10 mouse cellular contexts compared by ENCODE assay signal in genomic region chr6:72283914-72284313, GRCm38 (mm10). TPM values are rescaled to one million over a fixed set of nuclear protein-coding genes. Genes with fewer than 3 reads are reported as not detected.
DNase-seq lines count a peak whose midpoint lies in the region; ATAC-seq and TF ChIP-seq lines count a peak whose summit lies in the region.
"Had no signal": no experiment of that assay in that cellular context is flagged by ENCODE, and none has a peak within 500 bp of the region (broad histone marks: within the 10 kb centered on the region; RNA-seq: fewer than 3 reads in every experiment).

No protein-coding gene starts in this region.

- no peaks in the 10 kb centered on the region for H3K4me1 ChIP-seq in hindbrain, embryonic 11.5 days (replicated peaks; ENCODE audit: control insufficient read depth, insufficient read depth, low read length)
- H3K4me1 ChIP-seq in hindbrain, embryonic 13.5 days (replicated peaks): no peaks in the 10 kb centered on the region
- H3K4me1 ChIP-seq in small intestine, adult 2 months (ENCODE audit: control insufficient read depth, insufficient read depth, insufficient read length, low read length): peaks cover 2% of the 10 kb centered on the region; the same call in 1 of the 2 replicates
- H3K4me1 ChIP-seq: limb, embryonic 12.5 days had no signal

- no peak overlapping the region for H3K4me2 ChIP-seq in hindbrain, embryonic 11.5 days (replicated peaks; ENCODE audit: low read depth, low read length)
- H3K4me2 ChIP-seq in hindbrain, embryonic 13.5 days: no peak overlapping the region
- H3K4me2 ChIP-seq: limb, embryonic 12.5 days had no signal

- no peak overlapping the region for H3K27ac ChIP-seq in hindbrain, embryonic 11.5 days (ENCODE audit: low read depth, low read length)
- no peak overlapping the region for H3K27ac ChIP-seq in hindbrain, embryonic 13.5 days
- H3K27ac ChIP-seq in small intestine, adult 2 months (ENCODE audit: insufficient read depth, low read depth, low read length): no peak overlapping the region
- H3K27ac ChIP-seq: limb, embryonic 12.5 days had no signal

- ATAC-seq in hindbrain, embryonic 11.5 days (ENCODE audit: low FRiP score): no peak
- ATAC-seq in hindbrain, embryonic 13.5 days (ENCODE audit: low FRiP score): no peak
- ATAC-seq in erythroid progenitor cell, adult 5-6 weeks (replicated peaks; ENCODE audit: low FRiP score, poor library complexity, severe bottlenecking): no peak

- intact Hi-C loops in left cerebral cortex, postnatal 4 days (cut with DNase I): no loop called here

- no peaks in the 10 kb centered on the region for H3K36me3 ChIP-seq in hindbrain, embryonic 11.5 days (ENCODE audit: control insufficient read depth, insufficient read depth, low read length)
- no peaks in the 10 kb centered on the region for H3K36me3 ChIP-seq in hindbrain, embryonic 13.5 days
- H3K36me3 ChIP-seq in small intestine, adult 2 months (ENCODE audit: control insufficient read depth, insufficient read depth, low read length): no peaks in the 10 kb centered on the region
- H3K36me3 ChIP-seq: limb, embryonic 12.5 days had no signal

- 26% methylated on average over 4 of the region's 4 CpGs for WGBS in hindbrain, embryonic 11.5 days
- WGBS in hindbrain, embryonic 13.5 days: 27% methylated on average over 4 of the region's 4 CpGs
- WGBS in small intestine, adult 2 months: 13% methylated on average over 4 of the region's 4 CpGs

- H3K4me3 ChIP-seq in hindbrain, embryonic 11.5 days (ENCODE audit: low read depth, low read length): no peak overlapping the region
- no peak overlapping the region for H3K4me3 ChIP-seq in hindbrain, embryonic 13.5 days
- H3K4me3 ChIP-seq in small intestine, adult 2 months (ENCODE audit: low read depth, low read length): no peak overlapping the region
- H3K4me3 ChIP-seq: erythroblast, embryonic 14.5 days; limb, embryonic 12.5 days had no signal

- no peak overlapping the region for H3K9ac ChIP-seq in hindbrain, embryonic 11.5 days (ENCODE audit: low read depth, low read length)
- H3K9ac ChIP-seq in hindbrain, embryonic 13.5 days: no peak overlapping the region
- H3K9ac ChIP-seq: limb, embryonic 12.5 days had no signal

- no peaks in the 10 kb centered on the region for H3K9me3 ChIP-seq in hindbrain, embryonic 11.5 days (ENCODE audit: control insufficient read depth, low read length)
- H3K9me3 ChIP-seq in hindbrain, embryonic 13.5 days: no peaks in the 10 kb centered on the region
- H3K9me3 ChIP-seq: limb, embryonic 12.5 days had no signal

- peak; percentile 63 for DNase-seq in hindbrain, embryonic 11.5 days (ENCODE audit: low spot score)
- DNase-seq in urinary bladder, postnatal 25 days (ENCODE audit: low spot score): peak; percentile 49
- DNase-seq in urinary bladder, postnatal 36 days (ENCODE audit: low spot score in 2 of 2): no peak
- DNase-seq in cerebellum, postnatal 36 days: peak; percentile 47 to 57
- peak; percentile 56 for DNase-seq in left cerebral cortex, postnatal 4 days

- H3K27me3 ChIP-seq in hindbrain, embryonic 11.5 days (ENCODE audit: control insufficient read depth, insufficient read depth, low read length): no peaks in the 10 kb centered on the region
- no peaks in the 10 kb centered on the region for H3K27me3 ChIP-seq in hindbrain, embryonic 13.5 days
- no peaks in the 10 kb centered on the region for H3K27me3 ChIP-seq in small intestine, adult 2 months (ENCODE audit: control insufficient read depth, insufficient read depth, low read length)
- H3K27me3 ChIP-seq: limb, embryonic 12.5 days had no signal

- no peak for TF ChIP-seq POLR2A in small intestine, adult 2 months (IDR thresholded peaks at IDR 0.05; ENCODE audit: low read depth, low read length)

- TF ChIP-seq CTCF in small intestine, adult 2 months (IDR thresholded peaks at IDR 0.05; ENCODE audit: extremely low read depth, insufficient read length, insufficient replicate concordance, low read depth, low read length): peak; percentile 71; the same call in 1 of the 2 replicates

RNA-seq across cellular contexts. Expression of gene Sftpb, which starts 20.5 kb away (rescaled TPM):
- not detected in 2 replicates for polyA plus RNA-seq in hindbrain, embryonic 11.5 days (2014; fragmentation: Nextera tagmentation; extraction: Ambion mirVana)
- 0.40 TPM in 1 of 2 replicates, not detected in the other for polyA plus RNA-seq in hindbrain, embryonic 13.5 days (2015; fragmentation: Nextera tagmentation; extraction: Ambion mirVana)
- under 1 TPM in 1 of 2 experiments, not detected in 1; 0.26 TPM for total RNA-seq in left cerebral cortex, postnatal 4 days (2021)
- polyA plus RNA-seq in small intestine, adult 2 months (2012; rRNA removed): 0.36 and 0.71 TPM in 2 replicates
- total RNA-seq in erythroid progenitor cell, adult 5-6 weeks (2015; ENCODE audit: low replicate concordance): not detected in 2 replicates
- total RNA-seq in erythroid progenitor cell, adult 5-6 weeks (2017; ENCODE audit: low replicate concordance): not detected in 2 replicates
- polyA plus RNA-seq: erythroblast, embryonic 14.5 days; limb, embryonic 12.5 days had no signal

RNA-seq across cellular contexts. Expression of gene Atoh8, which starts 48.5 kb away (rescaled TPM):
- polyA plus RNA-seq in hindbrain, embryonic 11.5 days (2014; fragmentation: Nextera tagmentation; extraction: Ambion mirVana): 9.2 and 9.6 TPM in 2 replicates
- polyA plus RNA-seq in hindbrain, embryonic 13.5 days (2015; fragmentation: Nextera tagmentation; extraction: Ambion mirVana): 3.2 and 4.2 TPM in 2 replicates
- 1 to 10 TPM; 1.8 TPM for total RNA-seq in left cerebral cortex, postnatal 4 days (2021)
- 4.9 and 9.1 TPM in 2 replicates for polyA plus RNA-seq in small intestine, adult 2 months (2012; rRNA removed)
- total RNA-seq in erythroid progenitor cell, adult 5-6 weeks (2015; ENCODE audit: low replicate concordance): not detected in 2 replicates
- total RNA-seq in erythroid progenitor cell, adult 5-6 weeks (2017; ENCODE audit: low replicate concordance): not detected in 2 replicates
- polyA plus RNA-seq: erythroblast, embryonic 14.5 days had no signal

Comparison
In these comparisons a context has a peak if more than half of its experiments do, and no peak if none do; other contexts are left out.
1. DNase-seq: peak in hindbrain, embryonic 11.5 days (single experiment), urinary bladder, postnatal 25 days (single experiment), cerebellum, postnatal 36 days (2 of 2) and left cerebral cortex, postnatal 4 days (single experiment); none in urinary bladder, postnatal 36 days (0 of 2).